Mouse (Mus musculus): Measurements from ENCODE around the gene Vps16.
A peak's percentile ranks its signal among the peaks of the same experiment; 100 is the strongest.

Gene Vps16

DNA sequence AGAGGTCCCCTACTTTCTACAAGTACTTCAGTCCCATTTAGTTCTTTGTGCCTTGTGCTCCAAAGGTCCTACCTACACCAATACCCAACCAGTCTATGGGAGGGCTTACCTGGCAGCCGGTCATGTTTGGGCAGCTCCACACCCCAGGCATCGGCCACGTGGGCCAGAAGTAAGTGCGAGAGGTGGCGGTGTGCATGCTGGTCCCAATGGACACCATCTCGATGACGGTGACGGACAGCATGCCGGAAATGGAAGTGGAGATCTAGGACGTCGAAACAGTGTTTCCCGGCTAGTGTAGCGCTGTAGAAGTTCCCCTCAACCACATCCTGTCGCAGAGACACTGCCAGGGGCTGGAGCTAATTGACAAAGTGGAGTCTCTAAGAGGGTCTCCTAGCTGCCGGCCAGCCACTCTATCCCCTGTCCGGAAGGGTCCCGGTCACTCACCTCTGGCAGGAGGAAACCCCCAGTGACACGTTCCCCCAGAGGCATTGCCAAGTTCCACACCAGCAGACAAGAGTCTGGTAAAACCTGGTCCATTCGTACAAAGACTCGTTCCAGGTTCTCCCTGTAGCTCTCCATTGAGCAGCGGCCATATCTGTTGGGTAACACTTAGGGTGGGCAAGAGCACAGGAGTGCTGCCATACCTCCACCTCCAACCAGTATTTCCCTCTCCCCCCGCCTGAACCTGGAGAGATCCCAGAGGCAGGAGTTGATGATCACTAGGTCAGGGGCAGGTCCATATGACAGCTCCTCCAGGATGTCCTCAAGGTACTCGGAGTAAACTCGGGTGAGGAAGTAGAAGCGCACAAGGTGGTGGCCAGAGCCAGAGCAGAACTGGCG lies 2.1 kb upstream of the Vps16 start:
- no peak for DNase-seq (ENCODE audit: low spot score)

DNA sequence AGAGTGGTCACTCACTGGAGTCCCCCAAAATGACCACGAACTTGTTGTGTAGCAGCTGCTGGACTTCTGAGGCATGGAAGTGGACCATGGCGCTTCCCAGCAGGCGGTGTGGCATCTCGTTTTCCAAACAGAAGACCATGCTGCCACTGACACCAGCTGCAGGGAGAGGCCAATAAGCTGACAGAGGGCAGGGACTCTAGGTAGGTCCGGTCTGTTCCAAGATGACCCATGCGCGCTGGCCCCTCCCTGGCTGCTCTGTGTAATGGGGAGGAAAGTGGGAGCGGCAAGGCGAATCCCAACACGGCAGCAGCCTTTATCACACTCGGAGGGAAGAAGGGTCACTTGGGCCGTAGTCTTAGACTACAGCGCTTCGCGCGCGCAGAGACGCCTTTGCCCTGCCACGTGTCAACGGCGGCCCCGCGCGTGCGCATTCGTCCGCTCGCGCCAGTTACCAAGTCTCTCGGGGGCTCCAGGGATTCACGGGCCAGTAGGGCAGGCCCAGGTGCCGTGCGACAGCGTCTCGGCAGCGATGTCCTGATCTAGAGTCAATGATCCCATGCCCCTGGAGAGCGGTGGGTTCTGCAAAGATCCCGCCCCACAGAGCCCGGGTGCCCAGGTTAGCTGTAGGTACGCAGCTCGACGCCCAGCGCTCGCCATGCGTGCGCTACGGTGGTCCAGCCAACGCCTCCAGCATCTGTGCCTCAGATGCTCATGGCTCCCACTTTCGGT lies 578 bp upstream of the Vps16 start:
- DNase-seq (ENCODE audit: low spot score) = peak; percentile 61

GRCm38 (mm10) chr2:130425112-130425511 lies 973 bp downstream of the Vps16 start:
- DNase-seq (ENCODE audit: low spot score) = peak; percentile 3

- DNase-seq (ENCODE audit: low spot score) = no peak
Observed at GRCm38 (mm10) chr2:130429851-130430250, 5.7 kb downstream of the Vps16 start.

DNA sequence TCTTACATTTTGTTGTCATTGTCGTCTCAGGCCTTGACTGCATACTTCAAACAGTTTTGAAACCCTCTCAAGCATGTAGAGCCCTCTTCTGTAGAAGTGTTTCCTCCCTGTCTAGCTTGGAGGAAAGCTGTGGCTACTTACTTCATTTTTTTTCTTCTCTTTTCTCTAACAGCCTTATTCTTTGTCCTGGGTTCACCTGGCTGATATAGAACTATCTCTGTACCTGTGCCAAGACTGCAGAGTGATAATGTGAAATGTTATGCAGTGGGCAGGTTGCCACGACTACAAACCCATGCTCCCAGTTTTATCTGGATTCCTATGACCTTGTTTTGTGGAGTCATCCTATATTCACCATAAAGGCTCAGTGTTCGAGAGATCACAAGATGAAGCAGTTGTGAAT lies 6.3 kb downstream of the Vps16 start:
- no peak for DNase-seq (ENCODE audit: low spot score)

DNA sequence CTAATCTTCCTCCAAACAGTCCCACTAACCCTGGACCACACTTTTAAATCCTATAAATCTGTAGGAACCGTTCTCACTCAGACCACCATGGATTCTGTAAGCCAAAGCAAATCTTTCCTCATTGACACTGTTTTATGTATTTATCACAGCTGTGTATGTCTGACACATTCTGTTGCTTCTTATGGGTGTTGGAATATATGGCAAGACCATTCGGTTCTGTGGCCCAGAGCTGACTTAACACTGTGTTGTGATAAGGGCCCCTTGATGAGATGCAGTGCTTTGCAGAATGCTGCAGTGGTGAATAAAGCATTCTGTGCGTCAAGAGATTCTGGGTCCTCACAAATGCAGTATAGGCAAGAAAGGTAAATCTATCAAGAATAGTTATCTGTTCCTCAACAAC lies 8.0 kb downstream of the Vps16 start:
- DNase-seq (ENCODE audit: low spot score) = no peak

DNA sequence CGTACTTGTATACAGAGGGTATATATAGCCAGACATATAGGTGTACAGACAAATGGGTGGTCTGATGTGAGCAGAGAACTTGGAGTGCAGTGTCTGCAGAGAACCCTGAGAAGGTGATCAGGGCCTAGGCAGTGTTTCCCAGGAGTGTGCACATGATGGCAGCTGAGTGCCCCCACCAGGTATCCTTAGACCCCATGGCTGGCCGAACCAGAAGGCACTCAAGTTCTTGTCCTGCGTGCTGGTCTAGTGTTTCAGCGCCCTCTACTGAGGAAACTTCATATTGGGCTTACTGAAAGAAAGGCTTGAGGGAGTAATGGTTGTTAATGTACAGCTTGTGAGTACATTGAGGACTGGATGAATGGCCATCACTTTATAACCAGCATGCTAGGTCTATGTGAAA lies 9.0 kb downstream of the Vps16 start:
- DNase-seq (ENCODE audit: low spot score) = peak; percentile 55

DNA sequence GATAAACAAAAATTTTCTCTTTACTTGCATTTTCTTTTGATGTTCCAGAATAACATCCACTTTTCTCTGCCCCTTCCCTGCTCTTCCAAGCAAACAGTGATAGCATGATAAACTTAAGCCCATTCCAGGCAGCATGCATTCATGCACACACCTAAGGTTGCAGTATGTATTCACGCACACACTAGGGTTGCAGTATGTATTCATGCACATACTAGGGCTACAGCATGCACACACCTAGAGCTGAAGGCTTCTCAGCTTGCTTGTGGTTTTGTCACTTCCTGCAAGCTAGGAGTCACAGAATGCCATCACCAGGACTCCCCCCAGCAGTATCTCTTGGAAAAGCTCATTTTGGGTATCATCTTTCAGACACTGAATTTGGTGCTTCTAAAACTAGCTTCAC lies 12.6 kb downstream of the Vps16 start:
- no peak for DNase-seq (ENCODE audit: low spot score)

- no peak for DNase-seq (ENCODE audit: low spot score)
Observed at GRCm38 (mm10) chr2:130438861-130439260, 14.7 kb downstream of the Vps16 start.

GRCm38 (mm10) chr2:130439840-130440480 lies 15.8 kb downstream of the Vps16 start:
- DNase-seq (ENCODE audit: low spot score) = no peak

DNA sequence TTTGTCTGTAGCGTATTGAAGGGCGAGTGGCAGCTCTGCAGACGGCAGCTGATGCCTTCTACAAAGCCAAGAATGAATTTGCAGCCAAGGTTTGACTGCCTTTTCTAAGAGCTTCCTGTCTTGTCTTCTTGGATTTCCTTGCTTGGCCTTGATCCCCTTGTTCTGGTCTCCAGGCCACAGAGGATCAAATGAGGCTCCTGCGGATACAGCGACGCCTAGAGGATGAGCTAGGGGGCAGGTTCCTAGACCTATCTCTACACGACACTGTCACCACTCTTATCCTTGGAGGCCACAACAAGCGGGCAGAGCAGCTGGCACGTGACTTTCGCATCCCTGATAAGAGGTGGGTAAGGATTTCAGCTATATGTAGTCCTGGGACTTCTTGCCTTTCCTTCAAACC lies 18.0 kb downstream of the Vps16 start:
- DNase-seq (ENCODE audit: low spot score) = no peak

DNA sequence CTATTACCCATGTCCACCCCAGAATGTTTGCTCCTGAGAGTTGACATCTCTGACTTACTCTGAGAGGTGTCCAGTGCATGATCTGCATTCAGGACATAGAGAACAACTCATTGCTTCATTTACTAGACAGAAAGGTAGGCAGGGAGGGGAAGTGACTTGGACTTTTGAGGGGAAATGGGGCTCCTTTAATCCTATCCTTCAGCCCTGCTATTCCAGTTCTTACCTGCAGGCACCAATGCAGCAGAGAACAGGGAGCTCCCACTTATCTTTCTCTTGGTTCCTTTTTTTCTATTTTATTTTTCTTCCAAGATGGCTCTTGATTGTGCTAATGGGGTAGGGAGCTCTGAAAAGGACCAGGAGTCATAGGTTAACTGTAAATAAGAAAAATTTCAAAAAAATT lies 24.3 kb downstream of the Vps16 start:
- DNase-seq (ENCODE audit: low spot score) = no peak

- DNase-seq (ENCODE audit: low spot score) = no peak
Observed at GRCm38 (mm10) chr2:130449021-130449793, 25.1 kb downstream of the Vps16 start.

- DNase-seq (ENCODE audit: low spot score) = peak; percentile 91
Observed at GRCm38 (mm10) chr2:130449794-130450433, 25.8 kb downstream of the Vps16 start, which contains the start of gene Ptpra. Gene Ptpra, plus strand, starts transcription at chr2:130450278.

- DNase-seq (ENCODE audit: low spot score) = peak; percentile 67
Observed at GRCm38 (mm10) chr2:130450434-130450796, 26.3 kb downstream of the Vps16 start.

DNA sequence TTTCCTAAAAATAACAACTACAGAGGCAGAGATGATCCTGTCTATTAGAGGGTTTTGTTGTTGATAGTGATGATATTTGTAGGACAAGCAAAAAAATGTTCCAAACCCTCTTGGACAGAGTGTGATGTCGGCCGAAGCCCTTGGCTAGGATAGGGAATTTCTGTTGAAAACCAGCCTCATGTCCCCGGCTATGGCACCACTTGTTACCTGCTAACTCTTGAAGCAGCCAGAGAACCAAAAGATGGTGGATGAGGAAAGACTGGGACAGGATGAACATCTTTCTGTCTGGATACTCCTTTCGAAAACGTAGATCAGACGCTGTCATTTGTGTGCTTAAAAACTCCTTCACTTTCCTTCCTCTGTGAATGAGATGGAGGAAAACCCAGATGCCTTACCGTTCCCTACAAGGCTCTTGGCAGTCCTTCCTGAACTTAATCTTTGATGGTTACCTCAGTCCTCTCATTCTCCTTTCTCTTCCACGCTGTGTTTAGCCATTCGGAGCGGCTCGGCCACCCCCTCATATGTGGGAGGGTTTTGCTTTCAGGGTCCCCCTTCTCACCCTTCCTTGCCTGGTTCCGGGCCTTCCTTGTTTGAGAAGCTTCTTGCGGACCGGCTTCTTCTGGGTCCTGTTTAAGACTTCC lies 27.1 kb downstream of the Vps16 start:
- no peak for DNase-seq (ENCODE audit: low spot score)

GRCm38 (mm10) chr2:130451727-130452090 lies 27.6 kb downstream of the Vps16 start:
- no peak for DNase-seq (ENCODE audit: low spot score)

DNA sequence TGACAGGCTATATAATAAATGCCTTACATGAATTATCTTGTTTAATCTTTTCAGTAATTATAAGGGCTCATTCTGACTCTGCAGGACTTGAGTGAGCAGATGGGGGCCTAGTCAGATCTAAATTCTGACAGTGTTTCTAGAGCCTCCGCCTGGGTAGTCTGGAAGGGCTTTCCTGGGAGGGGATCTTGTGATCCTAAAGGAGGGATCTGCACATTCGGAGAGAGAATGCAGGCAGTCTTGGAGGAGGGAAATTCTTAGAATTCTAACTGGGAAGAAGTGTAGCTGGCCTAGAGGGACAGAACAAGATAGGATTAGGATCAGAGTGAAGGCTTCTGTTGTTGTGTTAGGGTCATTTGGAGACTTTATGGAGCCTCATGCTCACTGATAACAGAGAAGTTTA lies 28.1 kb downstream of the Vps16 start:
- DNase-seq (ENCODE audit: low spot score) = no peak

DNA sequence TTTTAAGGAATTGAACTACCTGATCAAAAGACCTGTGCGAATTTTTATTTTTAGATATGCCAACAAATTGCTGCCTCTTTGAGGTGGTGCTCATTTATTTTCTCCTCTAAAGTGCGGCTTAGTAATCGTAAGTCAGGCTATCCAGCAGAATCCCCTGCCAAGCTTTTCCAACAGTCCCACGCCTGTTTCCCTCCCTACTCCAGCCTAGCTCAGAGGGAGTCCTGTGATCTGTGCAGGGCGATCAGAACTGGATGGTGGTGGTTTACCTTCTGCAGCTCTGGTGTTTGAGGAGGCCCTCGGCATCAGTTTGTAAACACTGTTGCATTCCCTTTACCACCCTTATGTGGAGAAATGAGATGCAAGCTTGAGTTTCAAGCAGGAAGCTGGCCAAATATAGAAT lies 29.3 kb downstream of the Vps16 start:
- DNase-seq (ENCODE audit: low spot score) = no peak

- DNase-seq (ENCODE audit: low spot score) = no peak
Observed at GRCm38 (mm10) chr2:130454748-130455370, 30.7 kb downstream of the Vps16 start.

GRCm38 (mm10) chr2:130457871-130458270 lies 33.7 kb downstream of the Vps16 start:
- no peak for DNase-seq (ENCODE audit: low spot score)

Measured in lung, postnatal 25 days (tissue).